Mouse (Mus musculus) ES-Bruce4 (cell line): Measurements from ENCODE around the gene C1qtnf9. TPM values are rescaled to one million over a fixed set of nuclear protein-coding genes. Genes with fewer than 3 reads are reported as not detected.

Experiments
- H3K27ac ChIP-seq: 2 replicates; pipeline ENCODE4 v1.5.1; 2012; ENCODE audit warnings: low read length, inconsistent platforms; ENCODE audit not compliant: insufficient read depth
- H3K27me3 ChIP-seq: 2 replicates; pipeline ENCODE4 v1.6.1; 2012; ENCODE audit warnings: mild to moderate bottlenecking, low read length, inconsistent platforms; ENCODE audit not compliant: control insufficient read depth, poor library complexity, insufficient read depth, severe bottlenecking
- H3K36me3 ChIP-seq: 2 replicates; pipeline ENCODE4 v1.6.1; 2012; ENCODE audit warnings: inconsistent platforms, mild to moderate bottlenecking, low read length, moderate library complexity; ENCODE audit not compliant: control insufficient read depth, poor library complexity, insufficient read depth, severe bottlenecking
- H3K4me1 ChIP-seq: one replicate; pipeline ENCODE4 v1.8.1; 2011; ENCODE audit warnings: low read length; ENCODE audit not compliant: control insufficient read depth, insufficient read depth
- H3K4me3 ChIP-seq: 2 replicates; pipeline ENCODE4 v1.5.1; 2011; ENCODE audit warnings: low read depth, mild to moderate bottlenecking, low read length
- H3K9ac ChIP-seq: 2 replicates; pipeline ENCODE4 v1.6.1; 2012; ENCODE audit warnings: low read depth, mild to moderate bottlenecking, inconsistent platforms; ENCODE audit not compliant: poor library complexity, severe bottlenecking
- H3K9me3 ChIP-seq: replicated peaks from 2 replicates; pipeline ENCODE4 v1.6.1; 2012; ENCODE audit warnings: mild to moderate bottlenecking, low read length, inconsistent platforms; ENCODE audit not compliant: control insufficient read depth, poor library complexity, insufficient read depth, severe bottlenecking
- CTCF ChIP-seq: IDR thresholded peaks from one replicate; pipeline ENCODE4 v1.8.1; 2011; ENCODE audit warnings: low read depth, low read length
- EP300 ChIP-seq: IDR thresholded peaks from 2 replicates; pipeline ENCODE4 v1.6.1; 2011; ENCODE audit warnings: low read depth, low read length; ENCODE audit not compliant: insufficient read depth
- POLR2A ChIP-seq: IDR thresholded peaks from one replicate; pipeline ENCODE4 v1.8.1; 2011; ENCODE audit warnings: low read length; ENCODE audit not compliant: insufficient read depth
- polyA plus RNA-seq: library from polyadenylated mRNA; stranded (reverse); fragments of >200 nt; gene quantifications from 2 replicates; pipeline ENCODE4 v1.2.4, GENCODE M21; 2011; ENCODE audit warnings: low read depth; ENCODE audit not compliant: missing spikeins, insufficient read depth, insufficient read length

The C1qtnf9 gene
- polyA plus RNA-seq, 1 experiment, result not detected

- Histone ChIP-seq H3K27ac (no peak overlapping the region), H3K4me3 (no peak overlapping the region), H3K27me3 (no peaks in the 10 kb centered on the region), H3K9ac (no peak overlapping the region), H3K36me3 (peaks cover 8% of the 10 kb centered on the region), H3K9me3 (no peaks in the 10 kb centered on the region), H3K4me1 (no peaks in the 10 kb centered on the region)
- no peak for TF ChIP-seq CTCF
- TF ChIP-seq EP300, result no peak
- TF ChIP-seq POLR2A, result no peak
Observed at GRCm38 (mm10) chr14:60752892-60753800, 14.8 kb upstream of the C1qtnf9 start.

- Histone ChIP-seq H3K27me3 (no peaks in the 10 kb centered on the region), H3K9me3 (peaks cover 2% of the 10 kb centered on the region; the same call in 1 of the 2 replicates), H3K4me3 (no peak overlapping the region), H3K9ac (no peak overlapping the region), H3K36me3 (peaks cover 8% of the 10 kb centered on the region), H3K4me1 (no peaks in the 10 kb centered on the region), H3K27ac (no peak overlapping the region)
- TF ChIP-seq CTCF, result no peak
- no peak for TF ChIP-seq POLR2A
- no peak for TF ChIP-seq EP300
Observed at GRCm38 (mm10) chr14:60753801-60754126, 14.2 kb upstream of the C1qtnf9 start.

GRCm38 (mm10) chr14:60754656-60755055, 13.3 kb upstream of the C1qtnf9 start:
- H3K9ac ChIP-seq, result no peak overlapping the region
- no peak overlapping the region for H3K27ac ChIP-seq
- H3K4me3 ChIP-seq, result no peak overlapping the region
- no peaks in the 10 kb centered on the region for H3K27me3 ChIP-seq
- H3K36me3 ChIP-seq, result peaks cover 8% of the 10 kb centered on the region
- TF ChIP-seq EP300 (no peak), POLR2A (no peak), CTCF (no peak)
- H3K4me1 ChIP-seq, result no peaks in the 10 kb centered on the region
- peaks cover 2% of the 10 kb centered on the region; the same call in 1 of the 2 replicates for H3K9me3 ChIP-seq

GRCm38 (mm10) chr14:60756271-60756670, 11.7 kb upstream of the C1qtnf9 start:
- Histone ChIP-seq H3K9ac (no peak overlapping the region), H3K4me1 (no peaks in the 10 kb centered on the region), H3K4me3 (no peak overlapping the region), H3K27ac (no peak overlapping the region), H3K9me3 (peaks cover 2% of the 10 kb centered on the region; the same call in 1 of the 2 replicates), H3K36me3 (peaks cover 8% of the 10 kb centered on the region), H3K27me3 (no peaks in the 10 kb centered on the region)
- TF ChIP-seq CTCF (no peak), EP300 (no peak), POLR2A (no peak)

GRCm38 (mm10) chr14:60757265-60757664, 10.7 kb upstream of the C1qtnf9 start:
- no peak for TF ChIP-seq POLR2A
- no peak for TF ChIP-seq EP300
- TF ChIP-seq CTCF, result no peak
- H3K36me3 ChIP-seq, result peaks cover 8% of the 10 kb centered on the region
- H3K9me3 ChIP-seq, result peaks cover 2% of the 10 kb centered on the region; the same call in 1 of the 2 replicates
- no peak overlapping the region for H3K9ac ChIP-seq
- peaks cover 7% of the 10 kb centered on the region for H3K4me1 ChIP-seq
- H3K27ac ChIP-seq, result no peak overlapping the region
- no peaks in the 10 kb centered on the region for H3K27me3 ChIP-seq
- no peak overlapping the region for H3K4me3 ChIP-seq

DNA sequence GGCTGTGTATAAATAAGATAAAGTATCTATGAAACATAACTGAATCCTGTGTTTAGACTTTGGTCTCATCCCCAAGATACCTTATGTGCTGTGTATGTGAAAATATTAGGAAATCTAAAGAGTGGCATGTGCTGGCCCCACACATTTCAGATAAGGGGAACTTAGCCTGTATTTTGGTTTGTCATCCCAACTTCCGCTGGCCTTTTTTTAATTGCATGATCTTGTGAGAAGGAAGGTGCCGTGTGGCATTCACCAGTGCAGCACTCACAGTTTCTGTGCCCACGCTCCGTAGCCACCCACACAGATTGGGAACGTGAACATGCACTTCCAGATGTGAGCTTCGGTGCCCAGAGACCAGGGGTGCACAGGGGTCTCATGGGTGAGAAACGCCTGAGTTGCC, 10.2 kb upstream of the C1qtnf9 start:
- H3K9ac ChIP-seq, result no peak overlapping the region
- H3K27me3 ChIP-seq, result no peaks in the 10 kb centered on the region
- TF ChIP-seq EP300 (no peak), POLR2A (no peak), CTCF (no peak)
- no peak overlapping the region for H3K4me3 ChIP-seq
- peaks cover 2% of the 10 kb centered on the region; the same call in 1 of the 2 replicates for H3K9me3 ChIP-seq
- peaks cover 8% of the 10 kb centered on the region for H3K36me3 ChIP-seq
- H3K4me1 ChIP-seq, result peaks cover 8% of the 10 kb centered on the region
- H3K27ac ChIP-seq, result no peak overlapping the region
